Comparison of ENCODE assay signal across 8 mouse cellular contexts in the genomic region with DNA sequence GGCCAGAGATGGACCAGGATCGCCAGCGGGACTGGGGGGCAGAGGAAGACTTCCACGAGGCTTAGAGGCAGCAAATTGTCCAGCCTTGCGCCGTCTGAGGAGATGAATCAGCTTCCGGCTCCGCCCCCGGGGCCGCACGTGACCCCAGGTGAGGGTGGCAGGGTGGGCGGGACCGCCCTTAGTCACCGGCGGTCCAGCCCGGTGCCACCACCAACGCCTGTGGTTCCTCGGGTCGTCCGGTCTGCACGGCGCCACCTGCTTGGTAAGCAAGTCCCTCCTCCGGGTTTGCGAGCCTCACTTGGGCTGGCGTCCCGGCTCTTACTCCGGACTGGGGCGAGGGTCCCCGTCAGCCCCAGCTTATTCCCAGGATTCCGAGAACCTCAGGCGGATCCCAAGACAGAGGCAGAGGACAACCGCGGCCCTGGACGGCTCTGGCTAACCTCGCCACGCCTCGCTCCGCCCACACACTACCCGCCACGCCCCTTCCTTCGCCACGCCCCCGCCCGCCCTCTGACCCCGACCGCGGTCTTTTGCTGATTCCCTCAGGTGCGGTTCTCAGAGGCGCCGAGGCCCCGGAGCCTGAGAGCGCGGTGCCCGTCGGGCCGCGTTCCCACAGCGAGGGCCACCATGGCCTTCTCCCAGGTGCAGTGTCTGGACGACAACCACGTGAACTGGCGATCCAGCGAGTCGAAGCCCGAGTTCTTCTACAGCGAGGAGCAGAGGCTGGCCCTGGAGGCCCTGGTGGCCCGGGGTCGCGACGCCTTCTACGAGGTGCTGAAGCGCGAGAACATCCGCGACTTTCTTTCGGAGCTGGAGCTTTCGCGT. TPM values are rescaled to one million over a fixed set of nuclear protein-coding genes. Genes with fewer than 3 reads are reported as not detected.
DNase-seq lines count a peak whose midpoint lies in the region; ATAC-seq and TF ChIP-seq lines count a peak whose summit lies in the region.

Fam83g (plus strand) TSS at position 185 of the 825 bp plus-strand sequence.

- TF ChIP-seq EP300 in stomach, postnatal 0 days (optimal IDR thresholded peaks at IDR 0.05) = no peak

- TF ChIP-seq CTCF in bone marrow, adult 2 months (IDR thresholded peaks at IDR 0.05; ENCODE audit: control insufficient read depth, insufficient read depth, low read length) = no peak
- 0 out of 2 replicates have a peak, but pooled peaks have one; percentile 0 for TF ChIP-seq CTCF in stomach, postnatal 0 days (IDR thresholded peaks at IDR 0.05; ENCODE audit: low read depth)

- peak within 1 kb of the TSS; percentile 43 for H3K9ac ChIP-seq in forebrain, embryonic 14.5 days (ENCODE audit: low read length)
- peak within 1 kb of the TSS; percentile 4; the same call in 1 of the 2 replicates for H3K9ac ChIP-seq in hindbrain, embryonic 11.5 days (ENCODE audit: low read depth, low read length)
- H3K9ac ChIP-seq in limb, embryonic 13.5 days = peak within 1 kb of the TSS; percentile 59
- no peak within 1 kb of the TSS for H3K9ac ChIP-seq in midbrain, embryonic 13.5 days (replicated peaks)
- H3K9ac ChIP-seq in stomach, postnatal 0 days (ENCODE audit: low read length) = peak within 1 kb of the TSS; percentile 55

- H3K4me3 ChIP-seq in bone marrow, adult 2 months (replicated peaks; ENCODE audit: control insufficient read depth, low read depth, low read length) = peak within 1 kb of the TSS; percentile 47
- H3K4me3 ChIP-seq in forebrain, embryonic 14.5 days (ENCODE audit: low read depth, low read length) = peak within 1 kb of the TSS; percentile 34
- H3K4me3 ChIP-seq in hindbrain, embryonic 11.5 days (ENCODE audit: low read depth, low read length) = peak within 1 kb of the TSS; percentile 35
- H3K4me3 ChIP-seq in limb, embryonic 13.5 days = peak within 1 kb of the TSS; percentile 52
- peak within 1 kb of the TSS; percentile 36 for H3K4me3 ChIP-seq in midbrain, embryonic 13.5 days (replicated peaks)
- H3K4me3 ChIP-seq in stomach, postnatal 0 days (ENCODE audit: low read depth, low read length) = peak within 1 kb of the TSS; percentile 48

- H3K4me2 ChIP-seq in forebrain, embryonic 14.5 days (ENCODE audit: low read length) = peak within 1 kb of the TSS; percentile 51
- peak within 1 kb of the TSS; percentile 41 for H3K4me2 ChIP-seq in hindbrain, embryonic 11.5 days (replicated peaks; ENCODE audit: low read depth, low read length)
- H3K4me2 ChIP-seq in limb, embryonic 13.5 days (replicated peaks) = peak within 1 kb of the TSS; percentile 75
- H3K4me2 ChIP-seq in midbrain, embryonic 13.5 days (replicated peaks) = peak within 1 kb of the TSS; percentile 53
- H3K4me2 ChIP-seq in stomach, postnatal 0 days (replicated peaks; ENCODE audit: low read depth) = peak within 1 kb of the TSS; percentile 63

- no peak for TF ChIP-seq POLR2A in bone marrow, adult 2 months (IDR thresholded peaks at IDR 0.05; ENCODE audit: borderline replicate concordance, control insufficient read depth, low read depth, low read length)

- H3K4me1 ChIP-seq in bone marrow, adult 2 months (ENCODE audit: control insufficient read depth, insufficient read depth, low read length) = peaks cover 3% of the 10 kb centered on the region; the same call in 1 of the 2 replicates
- H3K4me1 ChIP-seq in forebrain, embryonic 14.5 days (ENCODE audit: control insufficient read depth, insufficient read depth, low read length) = peaks cover 6% of the 10 kb centered on the region; the same call in 1 of the 2 replicates
- no peaks in the 10 kb centered on the region for H3K4me1 ChIP-seq in hindbrain, embryonic 11.5 days (replicated peaks; ENCODE audit: control insufficient read depth, insufficient read depth, low read length)
- H3K4me1 ChIP-seq in limb, embryonic 13.5 days = peaks cover 18% of the 10 kb centered on the region; the same call in 1 of the 2 replicates
- peaks cover 12% of the 10 kb centered on the region; the same call in 1 of the 2 replicates for H3K4me1 ChIP-seq in midbrain, embryonic 13.5 days (replicated peaks)
- H3K4me1 ChIP-seq in stomach, postnatal 0 days (replicated peaks; ENCODE audit: control insufficient read depth, insufficient read depth) = peaks cover 5% of the 10 kb centered on the region; the same call in 1 of the 2 replicates

- no peaks in the 10 kb centered on the region for H3K9me3 ChIP-seq in forebrain, embryonic 14.5 days (replicated peaks; ENCODE audit: control insufficient read depth, low read length)
- H3K9me3 ChIP-seq in hindbrain, embryonic 11.5 days (ENCODE audit: control insufficient read depth, low read length) = no peaks in the 10 kb centered on the region
- no peaks in the 10 kb centered on the region for H3K9me3 ChIP-seq in limb, embryonic 13.5 days
- H3K9me3 ChIP-seq in midbrain, embryonic 13.5 days = no peaks in the 10 kb centered on the region
- H3K9me3 ChIP-seq in stomach, postnatal 0 days (ENCODE audit: control insufficient read depth, low read length) = no peaks in the 10 kb centered on the region

- ATAC-seq in forebrain, embryonic 14.5 days = no peak
- ATAC-seq in hindbrain, embryonic 11.5 days (ENCODE audit: low FRiP score) = peak; percentile 49; the same call in 1 of the 2 replicates
- peak; percentile 60 for ATAC-seq in limb, embryonic 13.5 days (ENCODE audit: low FRiP score, low read depth)
- peak; percentile 58; the same call in 1 of the 2 replicates for ATAC-seq in midbrain, embryonic 13.5 days
- peak; percentile 88 for ATAC-seq in stomach, postnatal 0 days (ENCODE audit: low FRiP score, low TSS enrichment)

- DNase-seq in forebrain, embryonic 14.5 days (ENCODE audit: low spot score) = no peak
- peak; percentile 61 for DNase-seq in hindbrain, embryonic 11.5 days (ENCODE audit: low spot score)
- DNase-seq in stomach, postnatal 0 days (ENCODE audit: low spot score) = peak; percentile 93
- no peak for DNase-seq in right cerebral cortex, postnatal 36 days (ENCODE audit: low spot score in 2 of 2)
- no peak for DNase-seq in frontal cortex, adult 2 months (ENCODE audit: extremely low spot score in 1 of 2, low spot score in 1 of 2)

- no peaks in the 10 kb centered on the region for H3K36me3 ChIP-seq in forebrain, embryonic 14.5 days (ENCODE audit: control insufficient read depth, insufficient read depth, low read length)
- no peaks in the 10 kb centered on the region for H3K36me3 ChIP-seq in hindbrain, embryonic 11.5 days (ENCODE audit: control insufficient read depth, insufficient read depth, low read length)
- H3K36me3 ChIP-seq in limb, embryonic 13.5 days = no peaks in the 10 kb centered on the region
- H3K36me3 ChIP-seq in midbrain, embryonic 13.5 days = no peaks in the 10 kb centered on the region
- H3K36me3 ChIP-seq in stomach, postnatal 0 days (ENCODE audit: control insufficient read depth, insufficient read depth, low read length) = no peaks in the 10 kb centered on the region

- peaks cover 28% of the 10 kb centered on the region for H3K27me3 ChIP-seq in forebrain, embryonic 14.5 days (replicated peaks; ENCODE audit: control insufficient read depth, insufficient read depth, low read length)
- peaks cover 31% of the 10 kb centered on the region for H3K27me3 ChIP-seq in hindbrain, embryonic 11.5 days (ENCODE audit: control insufficient read depth, insufficient read depth, low read length)
- peaks cover 36% of the 10 kb centered on the region for H3K27me3 ChIP-seq in limb, embryonic 13.5 days
- H3K27me3 ChIP-seq in midbrain, embryonic 13.5 days = peaks cover 41% of the 10 kb centered on the region
- no peaks in the 10 kb centered on the region; the same call in 1 of the 2 replicates for H3K27me3 ChIP-seq in stomach, postnatal 0 days (ENCODE audit: control insufficient read depth, insufficient read depth, low read length)

- no peak within 1 kb of the TSS; the same call in 1 of the 2 replicates for H3K27ac ChIP-seq in bone marrow, adult 2 months (ENCODE audit: control insufficient read depth, insufficient read depth, low read depth, low read length, poor library complexity)
- H3K27ac ChIP-seq in forebrain, embryonic 14.5 days (ENCODE audit: low read depth, low read length) = no peak within 1 kb of the TSS
- no peak within 1 kb of the TSS for H3K27ac ChIP-seq in hindbrain, embryonic 11.5 days (ENCODE audit: low read depth, low read length)
- H3K27ac ChIP-seq in limb, embryonic 13.5 days = no peak within 1 kb of the TSS
- H3K27ac ChIP-seq in midbrain, embryonic 13.5 days = no peak within 1 kb of the TSS
- peak within 1 kb of the TSS; percentile 73; the same call in 1 of the 2 replicates for H3K27ac ChIP-seq in stomach, postnatal 0 days (replicated peaks)

- WGBS in bone marrow, adult 2 months = 6% methylated on average over 76 of the region's 76 CpGs
- under 1% methylated on average over 71 of the region's 76 CpGs for WGBS in forebrain, embryonic 14.5 days
- WGBS in hindbrain, embryonic 11.5 days = 1% methylated on average over 67 of the region's 76 CpGs
- WGBS in limb, embryonic 13.5 days = 2% methylated on average over 69 of the region's 76 CpGs
- 2% methylated on average over 74 of the region's 76 CpGs for WGBS in midbrain, embryonic 13.5 days
- 3% methylated on average over 74 of the region's 76 CpGs for WGBS in stomach, postnatal 0 days

RNA-seq across cellular contexts. Expression of gene Fam83g, which starts in this region (rescaled TPM):
- polyA plus RNA-seq in bone marrow, adult 2 months (2011; ENCODE audit: insufficient read depth, insufficient read length, low replicate concordance, missing spikeins) = not detected in 2 replicates
- polyA plus RNA-seq in forebrain, embryonic 14.5 days (2014; fragmentation: Nextera tagmentation; extraction: Ambion mirVana) = 0.19 and 0.25 TPM in 2 replicates
- 0.18 and 0.31 TPM in 2 replicates for polyA plus RNA-seq in hindbrain, embryonic 11.5 days (2014; fragmentation: Nextera tagmentation; extraction: Ambion mirVana)
- polyA plus RNA-seq in limb, embryonic 13.5 days (2015; fragmentation: Nextera tagmentation; extraction: Ambion mirVana) = 2.2 and 2.3 TPM in 2 replicates
- 0.17 and 0.24 TPM in 2 replicates for polyA plus RNA-seq in midbrain, embryonic 13.5 days (2015; fragmentation: Nextera tagmentation; extraction: Ambion mirVana)
- polyA plus RNA-seq in stomach, postnatal 0 days (2015; fragmentation: Nextera tagmentation; extraction: Ambion mirVana) = 4.5 and 4.9 TPM in 2 replicates
- polyA plus RNA-seq in frontal cortex, adult 2 months (2012; rRNA removed) = 0.06 and 0.13 TPM in 2 replicates

Comparison
In these comparisons a context has a peak if more than half of its experiments do, and no peak if none do; other contexts are left out.
1. Peak in DNase-seq, ATAC-seq, H3K4me3 ChIP-seq, H3K9ac ChIP-seq and H3K4me2 ChIP-seq in hindbrain, embryonic 11.5 days; RNA of the gene not detected or under 1 TPM.
2. Peak in ATAC-seq, H3K4me3 ChIP-seq and H3K4me2 ChIP-seq in midbrain, embryonic 13.5 days; RNA of the gene not detected or under 1 TPM.